Mouse (Mus musculus) testis, adult 2 months (tissue): Measurements from ENCODE around the gene Lmntd1.

Experiments
- CTCF ChIP-seq: fragments of 200-500 bp; IDR thresholded peaks from 2 replicates; pipeline ENCODE4 v1.5.1; 2012; ENCODE audit warnings: low read depth, mild to moderate bottlenecking, inconsistent platforms, low read length, moderate library complexity; ENCODE audit not compliant: control insufficient read depth, insufficient read depth, insufficient replicate concordance
- POLR2A ChIP-seq: fragments of 200-500 bp; IDR thresholded peaks from 2 replicates; pipeline ENCODE4 v1.6.1; 2012; ENCODE audit warnings: low read depth, mild to moderate bottlenecking, inconsistent platforms, low read length, moderate library complexity; ENCODE audit not compliant: control insufficient read depth

DNA sequence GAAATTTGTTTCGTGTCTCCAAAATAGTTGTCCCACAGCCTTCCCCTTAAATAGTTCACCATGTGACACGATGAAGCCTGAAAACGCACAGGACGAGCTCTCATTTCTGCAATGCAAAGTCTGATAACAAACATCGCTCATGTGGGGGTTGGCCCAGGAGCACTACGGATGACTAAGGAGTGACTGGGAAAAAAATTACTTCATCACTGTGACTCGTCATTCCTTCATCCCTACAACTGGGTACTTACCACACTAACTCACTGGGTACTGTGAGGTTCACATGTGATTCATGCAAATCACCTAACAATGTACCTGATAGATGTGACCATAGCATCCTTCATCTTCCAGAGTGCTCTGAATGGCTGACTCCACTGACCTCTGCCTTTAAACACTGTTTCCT is 118.4 kb downstream of the Lmntd1 start:
- TF ChIP-seq CTCF (no peak), POLR2A (no peak)
